Mouse (Mus musculus): ENCODE measurements at regions not wholly inside any gene's neighbourhood (a gene's known extent, or its start where the extent isn't known, plus 50 kb on each side); places are given as distances from the start of the nearest gene placed in this dataset.

- TF ChIP-seq POLR2A (IDR thresholded peaks at IDR 0.05; ENCODE audit: insufficient read depth, low read length) (no peak), CTCF (IDR thresholded peaks at IDR 0.05; ENCODE audit: low read depth, low read length) (peak; percentile 17)
Measured at GRCm38 (mm10) chr7:72400056-72400455, 93.6 kb upstream of the Mctp2 start.
